Mouse (Mus musculus) embryonic facial prominence, embryonic 10.5 days (tissue): ENCODE measurements around the gene Rpusd1. TPM values are rescaled to one million over a fixed set of nuclear protein-coding genes. Genes with fewer than 3 reads are reported as not detected.
"Not testable (repeated sequence)": the region's sequence is repeated elsewhere in the genome, so short reads cannot be mapped to it uniquely, and the experiment has no call there.

Experiments
- DNase-seq: peaks from one replicate; pipeline ENCODE4 v3.0.0-alpha.2; 2017; ENCODE audit warnings: low spot score
- H3K27ac ChIP-seq: fragments of 300-500 bp; sonication (generic); replicated peaks from 2 replicates; pipeline ENCODE4 v1.5.1; 2016; ENCODE audit warnings: mild to moderate bottlenecking
- H3K27me3 ChIP-seq: fragments of 300-500 bp; sonication (generic); replicated peaks from 2 replicates; pipeline ENCODE4 v1.6.1; 2016; ENCODE audit warnings: low read depth, mild to moderate bottlenecking; ENCODE audit not compliant: poor library complexity, severe bottlenecking
- H3K36me3 ChIP-seq: fragments of 300-500 bp; sonication (generic); replicated peaks from 2 replicates; pipeline ENCODE4 v1.6.1; 2016; ENCODE audit warnings: mild to moderate bottlenecking, moderate library complexity
- H3K4me1 ChIP-seq: fragments of 300-500 bp; sonication (generic); 2 replicates; pipeline ENCODE4 v1.6.1; 2016
- H3K4me3 ChIP-seq: fragments of 300-500 bp; sonication (generic); 2 replicates; pipeline ENCODE4 v1.5.1; 2016; ENCODE audit warnings: mild to moderate bottlenecking, moderate library complexity
- H3K9me3 ChIP-seq: fragments of 300-500 bp; sonication (generic); 2 replicates; pipeline ENCODE4 v1.6.1; 2016; ENCODE audit warnings: mild to moderate bottlenecking
- WGBS: fragments of 180-500 bp; shearing (Covaris S2); methylation state at CpG from one replicate; pipeline ENCODE4 v1.1.7; 2016; 5-methylcytosine and 5-hydroxymethylcytosine counted together
- polyA plus RNA-seq: library from polyadenylated mRNA; unstranded; fragments of >200 nt; fragmentation: Nextera tagmentation; extraction: Ambion mirVana; gene quantifications from 2 replicates; pipeline ENCODE4 v1.2.1, GENCODE M21; 2016

Gene Rpusd1
- polyA plus RNA-seq, 1 experiment from 2014 or later = 25.5 TPM

DNA sequence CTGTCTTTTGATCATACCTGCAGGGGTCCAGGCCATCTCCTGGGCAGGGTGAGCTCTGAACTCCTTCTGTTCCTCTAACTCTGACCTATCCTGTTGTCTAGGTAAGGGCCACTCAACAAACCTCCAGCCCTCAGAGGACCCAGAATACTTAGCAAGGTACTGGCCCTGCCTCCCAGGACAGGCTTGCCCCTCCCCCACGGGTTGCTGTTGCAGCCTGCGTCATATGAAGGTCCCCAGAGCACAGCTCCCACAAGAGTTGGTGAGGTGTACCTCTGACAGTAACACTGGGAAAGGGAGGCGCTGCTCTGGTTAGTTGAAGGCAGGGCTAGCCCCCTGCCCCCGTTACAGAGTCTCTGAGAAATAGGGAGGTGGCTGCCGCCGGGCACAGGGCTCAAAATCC is 11.3 kb upstream of the Rpusd1 start:
- Histone ChIP-seq H3K4me3 (no peak overlapping the region), H3K9me3 (no peaks in the 10 kb centered on the region), H3K4me1 (peaks cover 26% of the 10 kb centered on the region), H3K27ac (no peak overlapping the region), H3K36me3 (peaks cover 29% of the 10 kb centered on the region), H3K27me3 (peaks cover 46% of the 10 kb centered on the region)
- peak; percentile 24 for DNase-seq
- 8% methylated on average over 6 of the region's 6 CpGs for WGBS

GRCm38 (mm10) chr17:25716711-25717637 is 10.5 kb upstream of the Rpusd1 start, which contains the start of gene Gng13:
Gene Gng13 (plus strand): TSS chr17:25717171.
- peak within 1 kb of the TSS; percentile 58 for H3K4me3 ChIP-seq
- H3K36me3 ChIP-seq = peaks cover 38% of the 10 kb centered on the region
- 1% methylated on average over 45 of the region's 45 CpGs for WGBS
- H3K27ac ChIP-seq = peak within 1 kb of the TSS; percentile 40; the same call in 1 of the 2 replicates
- peaks cover 26% of the 10 kb centered on the region for H3K4me1 ChIP-seq
- peak; percentile 63 for DNase-seq
- H3K9me3 ChIP-seq = no peaks in the 10 kb centered on the region
- H3K27me3 ChIP-seq = peaks cover 46% of the 10 kb centered on the region

GRCm38 (mm10) chr17:25717691-25718090 is 9.8 kb upstream of the Rpusd1 start:
- Histone ChIP-seq H3K27ac (no peak overlapping the region), H3K4me3 (peak overlapping the region; percentile 58), H3K36me3 (peaks cover 45% of the 10 kb centered on the region), H3K4me1 (peaks cover 26% of the 10 kb centered on the region), H3K27me3 (peaks cover 46% of the 10 kb centered on the region), H3K9me3 (no peaks in the 10 kb centered on the region)
- 12% methylated on average over 6 of the region's 6 CpGs for WGBS
- no peak for DNase-seq

- Histone ChIP-seq H3K4me1 (peaks cover 29% of the 10 kb centered on the region), H3K27me3 (peaks cover 30% of the 10 kb centered on the region), H3K27ac (no peak overlapping the region), H3K36me3 (peaks cover 75% of the 10 kb centered on the region), H3K4me3 (no peak overlapping the region), H3K9me3 (no peaks in the 10 kb centered on the region)
- WGBS = 92% methylated on average over 5 of the region's 5 CpGs
- DNase-seq = no peak
Measured at GRCm38 (mm10) chr17:25721476-25721875, 6.0 kb upstream of the Rpusd1 start.

DNA sequence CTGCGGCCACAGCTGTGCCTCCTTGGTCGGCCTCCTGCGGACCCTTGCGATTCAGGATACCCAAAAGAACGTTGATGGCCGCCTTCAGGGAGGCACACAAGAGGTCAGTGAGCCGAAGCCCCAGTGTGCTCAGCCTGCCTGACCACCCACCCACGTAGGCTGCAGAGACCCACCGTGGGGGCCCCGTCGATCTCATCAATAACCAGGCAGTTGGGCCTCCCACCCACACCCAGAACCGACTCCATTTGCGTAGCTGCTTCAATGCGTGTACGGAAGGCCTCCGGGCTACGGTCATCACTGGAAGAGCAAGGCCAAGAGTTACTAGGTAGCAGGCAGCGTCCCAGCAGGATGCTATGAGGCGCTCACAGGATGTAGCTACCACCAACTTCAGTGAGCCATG is 4.0 kb upstream of the Rpusd1 start:
- H3K27ac ChIP-seq = no peak overlapping the region
- H3K4me1 ChIP-seq = peaks cover 25% of the 10 kb centered on the region
- WGBS = 95% methylated on average over 19 of the region's 19 CpGs
- H3K27me3 ChIP-seq = peaks cover 10% of the 10 kb centered on the region
- no peaks in the 10 kb centered on the region for H3K9me3 ChIP-seq
- no peak overlapping the region for H3K4me3 ChIP-seq
- H3K36me3 ChIP-seq = peaks cover 73% of the 10 kb centered on the region
- no peak for DNase-seq

DNA sequence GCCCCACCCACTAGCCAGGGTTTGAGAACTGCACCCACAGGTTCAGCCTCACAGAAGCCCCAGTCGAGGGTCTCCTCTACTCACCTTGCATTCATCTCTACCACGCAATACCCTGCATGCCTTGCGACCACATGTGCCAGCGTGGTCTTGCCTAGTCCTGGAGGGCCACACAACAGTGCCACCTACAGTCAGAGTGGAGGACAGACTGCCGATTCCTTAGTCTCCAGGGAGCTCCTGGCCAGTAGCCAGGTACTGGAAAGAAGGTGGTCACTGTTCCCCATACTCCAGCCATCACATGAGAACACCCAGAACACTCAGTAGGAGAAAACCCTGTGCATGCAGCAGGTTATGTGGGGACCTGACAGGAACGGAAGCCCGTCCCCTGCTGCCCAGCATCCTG is 3.6 kb upstream of the Rpusd1 start:
- Histone ChIP-seq H3K4me3 (0 out of 2 replicates have a peak overlapping the region, but pooled peaks have one; percentile 23), H3K36me3 (peaks cover 73% of the 10 kb centered on the region), H3K27me3 (peaks cover 5% of the 10 kb centered on the region), H3K27ac (no peak overlapping the region), H3K4me1 (peaks cover 29% of the 10 kb centered on the region), H3K9me3 (no peaks in the 10 kb centered on the region)
- 81% methylated on average over 7 of the region's 7 CpGs for WGBS
- DNase-seq = peak; percentile 20

GRCm38 (mm10) chr17:25725264-25725663 is 2.2 kb upstream of the Rpusd1 start:
- no peak for DNase-seq
- 82% methylated on average over 6 of the region's 6 CpGs for WGBS
- H3K27me3 ChIP-seq = no peaks in the 10 kb centered on the region
- H3K27ac ChIP-seq = no peak overlapping the region
- H3K4me1 ChIP-seq = peaks cover 32% of the 10 kb centered on the region
- H3K9me3 ChIP-seq = no peaks in the 10 kb centered on the region
- H3K4me3 ChIP-seq = peak overlapping the region; percentile 83; the same call in 1 of the 2 replicates
- H3K36me3 ChIP-seq = peaks cover 64% of the 10 kb centered on the region

- Histone ChIP-seq H3K27ac (peak overlapping the region; percentile 80), H3K4me3 (peak overlapping the region; percentile 83), H3K27me3 (no peaks in the 10 kb centered on the region), H3K9me3 (no peaks in the 10 kb centered on the region), H3K36me3 (peaks cover 51% of the 10 kb centered on the region), H3K4me1 (peaks cover 36% of the 10 kb centered on the region)
- 31% methylated on average over 4 of the region's 4 CpGs for WGBS
- no peak for DNase-seq
Measured at GRCm38 (mm10) chr17:25728009-25728270, 470 bp downstream of the Rpusd1 start.

DNA sequence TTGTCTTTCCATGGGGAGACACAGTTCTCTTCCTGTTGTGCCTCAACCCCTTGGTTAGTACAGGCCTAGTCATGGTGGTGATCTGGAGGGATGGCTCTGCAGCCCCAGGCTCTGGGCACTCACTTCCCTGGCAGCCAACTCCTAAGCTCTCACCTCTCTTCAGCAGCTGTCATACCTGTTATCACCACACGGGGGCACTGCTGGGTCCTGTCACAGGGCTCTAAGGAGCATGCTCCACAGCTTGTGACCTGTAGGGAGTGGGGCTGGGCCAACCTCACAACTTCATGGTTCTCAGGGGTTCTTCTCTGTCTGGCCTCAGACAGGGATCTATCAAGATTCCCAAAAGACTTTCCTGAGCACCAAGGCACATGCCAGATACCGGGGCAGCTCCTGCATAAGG is 4.6 kb downstream of the Rpusd1 start:
- WGBS = 19% methylated on average over 2 of the region's 2 CpGs
- H3K4me3 ChIP-seq = no peak overlapping the region
- peaks cover 19% of the 10 kb centered on the region for H3K4me1 ChIP-seq
- no peaks in the 10 kb centered on the region for H3K27me3 ChIP-seq
- no peak overlapping the region for H3K27ac ChIP-seq
- DNase-seq = peak; percentile 90
- peaks cover 23% of the 10 kb centered on the region for H3K36me3 ChIP-seq
- H3K9me3 ChIP-seq = no peaks in the 10 kb centered on the region

GRCm38 (mm10) chr17:25735246-25735645 is 7.8 kb downstream of the Rpusd1 start:
- peaks cover 5% of the 10 kb centered on the region; the same call in 1 of the 2 replicates for H3K4me1 ChIP-seq
- no peaks in the 10 kb centered on the region for H3K9me3 ChIP-seq
- no peak overlapping the region for H3K27ac ChIP-seq
- H3K27me3 ChIP-seq = no peaks in the 10 kb centered on the region
- WGBS = 80% methylated on average over 5 of the region's 5 CpGs
- peaks cover 13% of the 10 kb centered on the region for H3K36me3 ChIP-seq
- no peak for DNase-seq
- H3K4me3 ChIP-seq = no peak overlapping the region

DNA sequence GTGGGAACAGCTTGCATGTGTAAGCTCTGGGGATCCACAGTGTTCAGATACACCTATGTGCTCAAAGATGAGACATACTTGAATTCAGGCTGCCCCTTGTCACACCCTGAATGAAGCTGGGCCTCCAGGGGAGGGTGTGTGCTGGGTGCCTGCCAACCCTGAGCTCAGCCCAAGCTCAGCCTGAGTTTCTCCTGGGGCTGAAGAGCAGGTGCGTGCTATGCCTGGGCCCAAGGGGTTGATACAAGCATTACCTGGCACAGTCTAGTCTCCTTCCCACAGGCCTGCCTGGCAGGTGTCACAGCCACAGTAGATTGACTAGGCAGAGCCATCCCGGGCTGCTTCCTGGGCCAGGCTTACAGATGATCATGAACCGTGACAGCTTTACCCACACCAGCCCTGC is 8.3 kb downstream of the Rpusd1 start, which contains the start of gene Mslnl:
Gene Mslnl (plus strand): TSS at position 298 of the 400 bp plus-strand sequence.
- Histone ChIP-seq H3K36me3 (peaks cover 8% of the 10 kb centered on the region), H3K27me3 (no peaks in the 10 kb centered on the region), H3K9me3 (no peaks in the 10 kb centered on the region), H3K4me1 (peaks cover 5% of the 10 kb centered on the region; the same call in 1 of the 2 replicates), H3K27ac (no peak within 1 kb of the TSS), H3K4me3 (no peak within 1 kb of the TSS)
- DNase-seq = no peak
- 83% methylated on average over 3 of the region's 3 CpGs for WGBS

DNA sequence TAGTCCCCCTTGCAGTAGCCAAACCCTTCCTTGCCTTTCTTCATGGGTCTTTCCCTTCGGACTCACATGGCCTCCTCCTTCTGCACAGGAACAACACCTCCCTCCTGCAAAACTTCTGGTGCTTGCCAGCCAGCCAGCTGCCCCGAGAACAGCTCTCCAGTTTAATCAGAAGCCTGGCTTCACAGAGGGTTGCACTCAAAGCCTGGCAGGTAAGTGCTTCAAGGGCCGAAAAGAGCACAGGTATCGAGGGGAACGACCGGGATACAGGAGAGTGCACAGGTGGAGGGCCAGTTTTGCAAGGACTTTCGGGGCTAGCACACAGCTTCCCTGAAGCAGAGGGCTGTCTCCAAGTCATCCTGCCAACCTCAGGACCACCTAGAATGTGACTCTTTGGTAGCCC is 11.4 kb downstream of the Rpusd1 start:
- DNase-seq = no peak
- H3K4me3 ChIP-seq = no peak overlapping the region
- 81% methylated on average over 7 of the region's 7 CpGs for WGBS
- H3K27ac ChIP-seq = no peak overlapping the region
- H3K4me1 ChIP-seq = no peaks in the 10 kb centered on the region
- H3K27me3 ChIP-seq = peaks cover 14% of the 10 kb centered on the region
- no peaks in the 10 kb centered on the region for H3K36me3 ChIP-seq
- no peaks in the 10 kb centered on the region for H3K9me3 ChIP-seq

- WGBS = 77% methylated on average over 12 of the region's 12 CpGs
Measured at GRCm38 (mm10) chr17:25741471-25741870, 14.0 kb downstream of the Rpusd1 start.

More at GRCm38 (mm10) chr17:25741471-25741870, 14.0 kb downstream of the Rpusd1 start:
- H3K27ac ChIP-seq, H3K4me3 ChIP-seq, H3K36me3 ChIP-seq, H3K9me3 ChIP-seq, DNase-seq, H3K4me1 ChIP-seq: not testable (repeated sequence)
- H3K27me3 ChIP-seq = peaks cover 17% of the 10 kb centered on the region
